Mouse (Mus musculus) Patski (cell line): ENCODE data around the gene Fam228a. TPM values are rescaled to one million over a fixed set of nuclear protein-coding genes. Genes with fewer than 3 reads are reported as not detected.

Source experiments
- ATAC-seq: fragments of 100-300 bp; one replicate; pipeline ENCODE4 v1.8.0; 2021
- CTCF ChIA-PET: fragments of 350-600 bp; sonication (Branson Sonifier 250); formaldehyde crosslinking; loops from one replicate; lab custom pipeline; 2022; ENCODE audit warnings: inconsistent platforms; lab: Charles Lee
- POLR2A ChIA-PET: fragments of 350-600 bp; sonication (Branson Sonifier 250); formaldehyde crosslinking; loops from one replicate; lab custom pipeline; 2022; ENCODE audit warnings: antibody characterized with exemption, inconsistent platforms; lab: Charles Lee
- DNase-seq: peaks from one replicate; pipeline ENCODE4 v3.0.0-alpha.2; 2011; ENCODE audit warnings: low read depth, low spot score
- H3K27me3 ChIP-seq: fragments of 371-371 bp; one replicate; pipeline ENCODE4 v1.5.1; 2021
- CTCF ChIP-seq: fragments of 100-300 bp; IDR thresholded peaks from one replicate; pipeline ENCODE4 v1.5.1; 2021
- in situ Hi-C: fragments of 300-500 bp; cut with MboI; formaldehyde crosslinking; loops from 3 replicates; pipeline ENCODE4 v1.11.1; 2018; ENCODE audit warnings: low pct_unique_long_range_greater_than_20kb, mixed read lengths
- polyA plus RNA-seq: library from polyadenylated mRNA; unstranded; gene quantifications from one replicate; pipeline ENCODE4 v1.2.3, GENCODE M21; 2021

The Fam228a gene
- polyA plus RNA-seq, 1 experiment from 2014 or later, result 0.04 TPM

- ChIA-PET CTCF (no interaction called here), POLR2A (no interaction called here)
- DNase-seq, result no peak
- ATAC-seq, result no peak
- in situ Hi-C loops, result no loop called here
- H3K27me3 ChIP-seq, result no peaks in the 10 kb centered on the region
- no peak for TF ChIP-seq CTCF
Measured at GRCm38 (mm10) chr12:4694534-4694933, 43.7 kb downstream of the Fam228a start.

GRCm38 (mm10) chr12:4691193-4691592, 47.0 kb downstream of the Fam228a start:
- H3K27me3 ChIP-seq, result no peaks in the 10 kb centered on the region
- ATAC-seq, result no peak
- POLR2A ChIA-PET, result no interaction called here
- CTCF ChIA-PET, result no interaction called here
- no peak for TF ChIP-seq CTCF
- DNase-seq, result no peak
- in situ Hi-C loops, result no loop called here

DNA sequence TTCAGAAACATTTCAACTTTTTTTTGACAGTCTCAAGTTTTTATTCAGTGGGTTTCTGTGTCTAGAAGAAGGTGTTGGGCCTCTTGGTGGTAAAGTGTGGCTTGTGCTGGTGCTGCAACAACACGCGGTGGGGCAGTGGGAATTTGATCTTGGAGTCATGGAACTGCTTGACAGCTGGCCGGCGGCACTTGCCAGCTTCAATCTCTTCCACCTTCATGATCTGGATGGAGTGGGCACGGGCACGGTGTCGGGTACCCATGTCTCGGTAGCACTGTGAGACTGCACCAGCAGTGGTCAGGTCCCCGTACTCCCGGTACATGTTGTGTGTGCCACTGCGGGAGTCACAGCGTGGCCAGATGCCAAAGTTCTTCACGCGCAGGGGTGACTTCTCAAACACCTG, 48.9 kb downstream of the Fam228a start:
- CTCF ChIA-PET, result no interaction called here
- DNase-seq (no peak), ATAC-seq (no peak)
- in situ Hi-C loops, result no loop called here
- no peaks in the 10 kb centered on the region for H3K27me3 ChIP-seq
- POLR2A ChIA-PET, result no interaction called here
- no peak for TF ChIP-seq CTCF

DNA sequence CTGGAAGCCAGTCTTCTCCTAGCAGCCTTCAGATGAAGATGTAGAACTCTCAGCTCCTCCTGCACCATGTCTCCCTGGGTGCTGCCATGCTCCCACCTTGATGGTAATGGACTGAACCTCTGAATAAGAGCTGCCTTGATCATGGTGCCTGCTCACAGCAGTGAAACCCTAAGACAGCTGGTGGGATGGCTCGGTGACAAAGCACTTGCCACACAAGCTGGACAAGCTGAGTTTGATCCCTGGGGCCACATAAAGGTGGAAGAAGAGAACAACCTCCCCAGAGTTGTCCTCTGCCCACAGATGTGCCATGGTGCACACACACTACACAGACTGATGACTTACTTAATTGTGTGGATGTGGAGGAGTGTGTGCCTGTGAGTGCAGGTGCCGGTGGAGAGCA, 49.8 kb downstream of the Fam228a start:
- CTCF ChIA-PET, result no interaction called here
- DNase-seq (no peak), ATAC-seq (no peak)
- in situ Hi-C loops, result no loop called here
- no peak for TF ChIP-seq CTCF
- H3K27me3 ChIP-seq, result no peaks in the 10 kb centered on the region
- POLR2A ChIA-PET, result no interaction called here

- in situ Hi-C loops, result no loop called here
- DNase-seq (no peak), ATAC-seq (no peak)
- POLR2A ChIA-PET, result no interaction called here
- no peak for TF ChIP-seq CTCF
- CTCF ChIA-PET, result no interaction called here
- no peaks in the 10 kb centered on the region for H3K27me3 ChIP-seq
Measured at GRCm38 (mm10) chr12:4685441-4685840, 52.8 kb downstream of the Fam228a start.

GRCm38 (mm10) chr12:4679971-4680370, 58.3 kb downstream of the Fam228a start:
- DNase-seq, result no peak
- ChIA-PET POLR2A (no interaction called here), CTCF (no interaction called here)
- in situ Hi-C loops, result no loop called here
- no peak for ATAC-seq
- no peaks in the 10 kb centered on the region for H3K27me3 ChIP-seq
- TF ChIP-seq CTCF, result no peak

GRCm38 (mm10) chr12:4676336-4676735, 61.9 kb downstream of the Fam228a start:
- no peak for ATAC-seq
- no peak for TF ChIP-seq CTCF
- in situ Hi-C loops, result no loop called here
- DNase-seq, result no peak
- POLR2A ChIA-PET, result no interaction called here
- H3K27me3 ChIP-seq, result no peaks in the 10 kb centered on the region
- CTCF ChIA-PET, result no interaction called here

DNA sequence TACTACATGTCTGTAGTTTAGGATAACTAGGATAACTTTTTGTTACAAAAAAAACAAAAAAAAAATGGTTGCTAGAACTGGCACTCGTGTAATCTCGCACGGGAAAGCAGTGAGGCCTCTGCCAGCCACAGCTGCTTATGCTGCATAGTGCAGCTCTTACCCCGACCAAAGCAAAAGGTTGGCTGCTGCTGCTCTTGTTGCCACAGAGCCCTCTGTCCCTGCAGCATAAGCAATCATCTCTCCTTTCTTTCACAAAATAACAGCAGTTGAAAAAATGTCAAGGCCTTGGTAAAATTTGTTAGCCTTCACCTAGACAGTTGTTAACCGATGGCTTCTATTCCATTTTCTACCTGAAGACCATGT, 72.6 kb downstream of the Fam228a start:
- ChIA-PET POLR2A (no interaction called here), CTCF (no interaction called here)
- no peak for ATAC-seq
- no peak for DNase-seq
- in situ Hi-C loops, result no loop called here
- TF ChIP-seq CTCF, result no peak
- no peaks in the 10 kb centered on the region for H3K27me3 ChIP-seq

DNA sequence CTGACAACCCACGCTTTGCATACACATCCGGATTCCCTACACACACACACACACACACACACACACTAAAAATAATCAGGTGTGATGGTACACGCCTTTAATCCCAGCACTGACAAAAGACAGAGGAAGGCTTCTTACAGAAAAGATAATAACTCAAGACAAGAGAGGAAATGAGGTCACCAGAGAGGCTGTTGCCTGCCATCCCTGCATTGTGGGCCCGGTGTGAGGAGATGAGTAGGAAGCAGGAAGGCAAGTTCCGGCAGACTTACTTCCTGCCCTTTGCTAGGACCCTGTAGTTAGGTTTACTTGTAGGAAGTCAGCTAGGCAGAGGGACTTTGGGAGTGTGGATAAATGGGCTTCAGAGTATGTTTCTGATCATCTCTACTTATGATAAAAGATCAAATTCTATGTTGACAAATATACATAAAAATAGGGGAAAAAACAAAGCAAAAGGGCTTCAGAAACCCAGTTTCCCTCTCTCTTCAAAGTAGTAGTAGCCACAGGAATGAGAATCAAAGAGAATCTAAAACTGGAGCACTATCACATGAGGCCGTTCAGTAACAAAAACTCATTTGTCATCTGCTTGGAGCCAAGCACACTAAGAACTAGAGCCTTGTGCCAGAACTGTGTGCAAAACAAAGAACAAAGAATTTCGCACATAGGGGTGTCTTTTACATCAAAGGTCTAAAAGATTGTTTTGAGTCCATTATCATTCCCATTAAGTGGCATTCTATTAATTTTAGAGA, 73.1 kb downstream of the Fam228a start:
- ChIA-PET CTCF (no interaction called here), POLR2A (no interaction called here)
- no peak for ATAC-seq
- DNase-seq, result no peak
- TF ChIP-seq CTCF, result no peak
- in situ Hi-C loops, result no loop called here
- H3K27me3 ChIP-seq, result no peaks in the 10 kb centered on the region

Other genes starting within 250 kb of the Fam228a start
- gene Itsn2, start 145.8 kb downstream of the Fam228a start, polyA plus RNA-seq, result 45.4 TPM
- gene Gm3625, start 145.5 kb downstream of the Fam228a start, polyA plus RNA-seq, result not detected
- gene Pfn4, start 30.6 kb upstream of the Fam228a start, polyA plus RNA-seq, result 0.53 TPM
- 1.1 TPM for gene Fam228b, start 30.8 kb upstream of the Fam228a start, polyA plus RNA-seq
- 114 TPM for gene Sf3b6, start 79.1 kb upstream of the Fam228a start, polyA plus RNA-seq
- 7.1 TPM for gene Fkbp1b, start 103.2 kb upstream of the Fam228a start, polyA plus RNA-seq
- gene Wdcp, start 104.9 kb upstream of the Fam228a start, polyA plus RNA-seq, result 11.2 TPM
- gene Mfsd2b, start 135.9 kb upstream of the Fam228a start, polyA plus RNA-seq, result 0.17 TPM
- gene Ubxn2a, start 169.3 kb upstream of the Fam228a start, polyA plus RNA-seq, result 27.7 TPM
- gene Atad2b, start 178.9 kb upstream of the Fam228a start, polyA plus RNA-seq, result 12.8 TPM